Mouse (Mus musculus) ES-E14 (cell line): ENCODE results near the gene Nrros. TPM values are rescaled to one million over a fixed set of nuclear protein-coding genes. Genes with fewer than 3 reads are reported as not detected.

ENCODE experiments used
- DNase-seq: peaks from one replicate; pipeline ENCODE4 v3.0.0-alpha.2; 2013; ENCODE audit warnings: low read depth, low spot score
- H3K27ac ChIP-seq: 2 replicates; pipeline ENCODE4 v1.5.1; 2012; ENCODE audit warnings: low read depth, mild to moderate bottlenecking, low read length, moderate library complexity, mixed read lengths; ENCODE audit not compliant: poor library complexity, insufficient read depth, severe bottlenecking
- H3K36me3 ChIP-seq: 2 replicates; pipeline ENCODE4 v1.6.1; 2012; ENCODE audit warnings: mild to moderate bottlenecking, low read length, moderate library complexity, mixed read lengths; ENCODE audit not compliant: control insufficient read depth, poor library complexity, insufficient read depth, severe bottlenecking
- H3K4me1 ChIP-seq, 2 experiments: fragments of 150-350 bp in 1 of 2; sonication (generic) in 1 of 2; 2 replicates each; pipeline ENCODE4 v1.6.1; 2012; ENCODE audit warnings: low read length in 2 of 2, mild to moderate bottlenecking in 1 of 2, mixed read lengths in 1 of 2; ENCODE audit not compliant: control insufficient read depth in 2 of 2, insufficient read depth in 2 of 2, poor library complexity in 1 of 2
- H3K4me3 ChIP-seq, 2 experiments: fragments of 150-350 bp in 1 of 2; sonication (generic) in 1 of 2; 2 replicates each; pipeline ENCODE4 v1.5.1; 2012; ENCODE audit warnings: low read length in 2 of 2, low read depth in 1 of 2, mild to moderate bottlenecking in 1 of 2, mixed read lengths in 1 of 2; ENCODE audit not compliant: insufficient read depth in 1 of 2, poor library complexity in 1 of 2, severe bottlenecking in 1 of 2
- H3K9ac ChIP-seq: 2 replicates; pipeline ENCODE4 v1.6.1; 2012; ENCODE audit warnings: low read depth, mild to moderate bottlenecking, low read length, mixed read lengths; ENCODE audit not compliant: poor library complexity, insufficient read depth, severe bottlenecking
- H3K9me3 ChIP-seq: fragments of 150-350 bp; sonication (generic); 2 replicates; pipeline ENCODE4 v1.6.1; 2012; ENCODE audit warnings: low read depth, mild to moderate bottlenecking, low read length; ENCODE audit not compliant: control insufficient read depth, insufficient read depth
- CHD2 ChIP-seq: IDR thresholded peaks from 2 replicates; pipeline ENCODE4 v1.6.1; 2014; ENCODE audit warnings: mild to moderate bottlenecking, low read depth, low read length, inconsistent platforms
- HCFC1 ChIP-seq: IDR thresholded peaks from 2 replicates; pipeline ENCODE4 v1.6.1; 2012; ENCODE audit warnings: low read length, inconsistent platforms, borderline replicate concordance; ENCODE audit not compliant: insufficient read depth
- MAFK ChIP-seq: IDR thresholded peaks from 2 replicates; pipeline ENCODE4 v1.6.1; 2014; ENCODE audit warnings: mild to moderate bottlenecking, low read depth, low read length, inconsistent platforms; ENCODE audit not compliant: insufficient read depth
- ZC3H11A ChIP-seq: IDR thresholded peaks from 2 replicates; pipeline ENCODE4 v1.6.1; 2012; ENCODE audit warnings: low read depth, mild to moderate bottlenecking, inconsistent platforms, low read length, borderline replicate concordance
- ZNF384 ChIP-seq: IDR thresholded peaks from 2 replicates; pipeline ENCODE4 v1.6.1; 2012; ENCODE audit warnings: low read depth, low read length, inconsistent platforms
- in situ Hi-C, 2 experiments: fragments of 600-800 bp; cut with MboI; formaldehyde crosslinking; loops; one replicate each; pipeline ENCODE4 v1.15.1; 2025; ENCODE audit warnings: low sequenced_read_pairs in 2 of 2, inconsistent platforms in 1 of 2; ENCODE audit not compliant: unreplicated experiment in 2 of 2
- total RNA-seq: library from RNA; depleted of rRNA; stranded (reverse); fragments of 300-350 nt; gene quantifications from 2 replicates; pipeline ENCODE4 v1.2.3, GENCODE M21; 2012; rRNA removed

Gene Nrros
- 6.4 and 7.2 TPM in 2 replicates for total RNA-seq

DNA sequence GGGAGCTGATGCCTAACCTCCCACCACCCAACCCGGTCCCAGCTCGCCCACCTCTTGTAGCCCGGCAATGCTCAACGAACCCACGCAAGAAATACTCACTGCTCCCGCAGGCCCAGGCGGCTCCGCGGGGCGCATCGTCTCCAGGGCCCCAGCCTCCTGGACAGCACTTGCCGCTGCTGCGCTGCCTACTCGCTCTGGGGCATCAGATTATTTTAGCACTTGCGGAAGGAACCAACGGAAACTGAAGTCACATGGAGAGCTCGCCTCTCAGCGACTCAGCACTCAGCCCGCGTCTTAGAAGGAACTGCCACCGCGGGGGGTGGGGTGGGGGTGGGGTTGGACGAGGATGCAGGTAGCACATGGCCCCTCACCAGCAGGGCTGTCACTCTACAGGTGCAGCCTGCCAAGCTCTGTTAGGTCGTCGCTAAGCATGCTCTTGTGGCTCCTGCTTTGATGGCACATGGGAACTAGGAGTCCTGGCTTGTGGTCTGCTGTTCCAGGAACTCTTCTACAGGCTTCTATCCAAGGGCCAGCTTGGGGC lies at the start of gene Nrros:
TSS of gene Nrros (minus strand) at position 314 of the 541 bp plus-strand sequence.
- Histone ChIP-seq H3K27ac (no peak within 1 kb of the TSS), H3K4me1 (peaks cover 0 to 8% of the 10 kb centered on the region in 2 experiments; a peak in 2 of 4 replicates), H3K4me3 (peak within 1 kb of the TSS; percentile 50 to 74), H3K9ac (peak within 1 kb of the TSS; percentile 73), H3K36me3 (no peaks in the 10 kb centered on the region), H3K9me3 (no peaks in the 10 kb centered on the region)
- in situ Hi-C loops: no loop called here
- TF ChIP-seq HCFC1 (no peak), CHD2 (no peak), ZNF384 (no peak), ZC3H11A (no peak), MAFK (no peak)
- DNase-seq: peak; percentile 50

DNA sequence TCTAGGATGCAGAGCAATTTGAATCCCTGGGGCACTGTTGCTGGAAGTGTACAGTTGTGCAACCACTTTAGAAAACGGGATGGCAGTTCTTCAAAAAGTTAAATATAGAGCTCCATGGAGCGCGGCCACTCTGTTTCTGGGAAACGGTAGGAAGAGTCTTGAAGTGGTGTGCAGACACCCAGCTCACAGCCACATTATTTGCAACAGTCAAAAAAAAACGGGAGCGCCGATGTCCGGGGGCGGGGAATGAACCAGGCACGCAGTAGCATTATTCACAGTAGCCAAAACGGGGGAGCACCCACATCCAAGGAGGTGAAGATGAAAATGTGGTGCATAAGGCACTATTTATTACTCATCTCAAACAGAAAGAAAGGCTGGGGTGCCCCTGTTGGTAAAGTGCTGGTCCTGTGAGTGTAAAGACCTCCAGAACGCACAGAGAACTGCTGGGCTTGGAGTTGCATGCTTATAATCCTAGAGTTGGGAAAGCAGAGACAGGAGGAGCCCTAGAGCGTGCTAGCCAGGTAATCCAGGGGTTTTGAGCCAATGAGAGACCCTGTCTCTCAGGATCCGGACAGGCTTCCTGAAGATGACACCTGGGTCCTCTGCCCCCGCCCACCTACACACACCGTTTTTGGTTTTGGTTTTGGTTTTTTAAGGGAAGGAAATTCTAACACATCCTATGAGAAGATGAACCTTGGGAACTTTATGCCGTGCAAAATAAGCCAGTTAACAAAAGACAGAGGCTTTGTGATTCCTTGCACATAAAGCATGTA lies 49.6 kb upstream of the Nrros start:
- DNase-seq: no peak
- in situ Hi-C loops: no loop called here
- H3K9ac ChIP-seq: no peak overlapping the region
- H3K4me1 ChIP-seq: no peaks in the 10 kb centered on the region
- H3K9me3 ChIP-seq: no peaks in the 10 kb centered on the region
- no peak overlapping the region for H3K4me3 ChIP-seq
- TF ChIP-seq ZC3H11A (no peak), CHD2 (no peak), HCFC1 (no peak), MAFK (no peak), ZNF384 (no peak)
- no peaks in the 10 kb centered on the region for H3K36me3 ChIP-seq
- no peak overlapping the region for H3K27ac ChIP-seq

DNA sequence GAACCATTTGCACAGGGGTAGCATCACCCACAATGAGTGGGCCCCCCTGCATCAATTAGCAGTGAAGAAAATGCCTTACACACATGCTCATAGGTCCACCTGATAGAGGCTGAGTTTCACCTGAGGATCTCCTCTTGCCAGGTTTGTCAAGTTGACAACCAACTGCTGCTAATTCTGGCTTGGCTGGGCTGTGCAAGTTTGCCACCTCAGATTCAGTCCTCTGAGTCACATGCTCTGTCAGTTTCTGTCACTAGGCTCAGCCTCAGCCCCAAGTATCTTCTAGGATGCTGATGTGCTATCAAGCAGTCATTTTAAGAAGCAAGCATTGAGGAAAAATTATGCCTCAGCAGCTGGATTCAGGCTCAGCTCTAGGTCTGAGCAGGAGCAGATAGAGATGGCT lies 48.8 kb upstream of the Nrros start:
- no peak for TF ChIP-seq MAFK
- TF ChIP-seq CHD2: no peak
- no peak for TF ChIP-seq HCFC1
- TF ChIP-seq ZNF384: no peak
- TF ChIP-seq ZC3H11A: no peak

GRCm38 (mm10) chr16:32204902-32205301 lies 39.5 kb upstream of the Nrros start:
- Histone ChIP-seq H3K9ac (no peak overlapping the region), H3K36me3 (no peaks in the 10 kb centered on the region), H3K27ac (no peak overlapping the region), H3K9me3 (no peaks in the 10 kb centered on the region), H3K4me3 (no peak overlapping the region), H3K4me1 (no peaks in the 10 kb centered on the region)
- no peak for DNase-seq
- in situ Hi-C loops: no loop called here
- TF ChIP-seq ZNF384: no peak
- TF ChIP-seq ZC3H11A: no peak
- no peak for TF ChIP-seq MAFK
- no peak for TF ChIP-seq HCFC1
- no peak for TF ChIP-seq CHD2

More for the DNA sequence above, 48.8 kb upstream of the Nrros start:
- no peak for DNase-seq
- Histone ChIP-seq H3K27ac (no peak overlapping the region), H3K9me3 (no peaks in the 10 kb centered on the region), H3K9ac (no peak overlapping the region), H3K4me3 (no peak overlapping the region), H3K4me1 (no peaks in the 10 kb centered on the region), H3K36me3 (no peaks in the 10 kb centered on the region)
- in situ Hi-C loops: no loop called here
